Mouse (Mus musculus) midbrain, embryonic 10.5 days (tissue): ENCODE measurements around the gene 6820408C15Rik. TPM values are rescaled to one million over a fixed set of nuclear protein-coding genes. Genes with fewer than 3 reads are reported as not detected.
A peak's percentile ranks its signal among the peaks of the same experiment; 100 is the strongest.

Experiments used
- DNase-seq: peaks from one replicate; pipeline ENCODE4 v3.0.0-alpha.2; 2017; ENCODE audit warnings: low spot score
- H3K27ac ChIP-seq: fragments of 300-500 bp; sonication (generic); replicated peaks from 2 replicates; pipeline ENCODE4 v1.5.1; 2016; ENCODE audit warnings: mild to moderate bottlenecking
- H3K27me3 ChIP-seq: fragments of 300-500 bp; sonication (generic); 2 replicates; pipeline ENCODE4 v1.6.1; 2016; ENCODE audit warnings: low read depth, mild to moderate bottlenecking; ENCODE audit not compliant: poor library complexity, severe bottlenecking
- H3K36me3 ChIP-seq: fragments of 300-500 bp; sonication (generic); 2 replicates; pipeline ENCODE4 v1.6.1; 2016; ENCODE audit warnings: mild to moderate bottlenecking, moderate library complexity
- H3K4me1 ChIP-seq: fragments of 300-500 bp; sonication (generic); 2 replicates; pipeline ENCODE4 v1.6.1; 2016
- H3K4me3 ChIP-seq: fragments of 300-500 bp; sonication (generic); 2 replicates; pipeline ENCODE4 v1.5.1; 2016; ENCODE audit warnings: mild to moderate bottlenecking, moderate library complexity
- H3K9me3 ChIP-seq: fragments of 300-500 bp; sonication (generic); replicated peaks from 2 replicates; pipeline ENCODE4 v1.6.1; 2016; ENCODE audit warnings: mild to moderate bottlenecking
- WGBS: fragments of 180-500 bp; shearing (Covaris S2); methylation state at CpG from one replicate; pipeline ENCODE4 v1.1.7; 2016; 5-methylcytosine and 5-hydroxymethylcytosine counted together
- polyA plus RNA-seq: library from polyadenylated mRNA; unstranded; fragments of >200 nt; fragmentation: Nextera tagmentation; extraction: Ambion mirVana; gene quantifications from 2 replicates; pipeline ENCODE4 v1.2.1, GENCODE M21; 2016

6820408C15Rik gene
- polyA plus RNA-seq: 0.99 and 1.2 TPM in 2 replicates

DNA sequence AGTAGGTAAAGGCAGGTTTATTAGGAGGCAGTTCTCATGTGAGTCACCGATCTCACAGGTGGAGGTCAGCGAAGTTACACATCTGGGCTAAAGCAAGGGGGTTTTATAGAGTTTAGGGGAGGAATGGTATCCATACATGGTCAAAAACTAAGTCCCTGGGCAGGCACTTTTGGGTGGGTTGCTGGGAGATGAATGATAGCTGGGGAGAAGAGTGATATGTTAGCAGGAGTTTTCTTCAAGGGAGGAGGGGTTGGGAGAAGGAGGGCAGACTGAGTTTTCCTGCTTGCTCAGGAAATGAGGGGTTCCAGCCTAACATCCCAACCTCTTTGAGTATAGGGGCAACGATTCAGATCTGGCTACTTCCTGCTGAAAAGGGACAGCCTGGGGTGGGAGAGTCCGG, at the start of gene 6820408C15Rik:
Gene 6820408C15Rik, plus strand, starts transcription at position 301 of the 400 bp plus-strand sequence.
- WGBS: 33% methylated on average over 4 of the region's 4 CpGs
- Histone ChIP-seq H3K36me3 (peaks cover 8% of the 10 kb centered on the region; the same call in 1 of the 2 replicates), H3K27me3 (no peaks in the 10 kb centered on the region), H3K27ac (peak within 1 kb of the TSS; percentile 98), H3K9me3 (peaks cover 7% of the 10 kb centered on the region; the same call in 1 of the 2 replicates), H3K4me3 (peak within 1 kb of the TSS; percentile 84), H3K4me1 (peaks cover 39% of the 10 kb centered on the region)
- DNase-seq: no peak

DNA sequence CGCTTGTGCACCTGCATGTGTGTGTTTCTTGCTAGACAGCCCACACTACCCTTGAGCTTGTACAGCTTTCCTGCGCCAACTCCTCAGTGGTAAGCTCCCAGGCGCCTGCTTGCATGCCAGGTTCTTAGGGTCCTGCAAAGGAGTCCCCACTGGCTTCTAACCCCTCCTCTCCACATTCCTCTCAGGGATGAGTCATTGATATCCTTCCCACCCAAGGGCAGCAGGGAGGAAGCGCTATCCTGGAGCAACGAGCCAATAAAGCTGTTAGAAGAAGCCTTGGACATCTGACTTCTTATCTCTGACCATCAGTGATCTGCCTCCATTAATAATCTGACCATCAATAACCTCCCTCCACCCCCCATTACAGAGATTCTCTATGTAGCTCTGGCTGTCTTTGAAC, 47.5 kb upstream of the 6820408C15Rik start:
- H3K4me3 ChIP-seq: no peak overlapping the region
- H3K36me3 ChIP-seq: no peaks in the 10 kb centered on the region
- H3K4me1 ChIP-seq: peaks cover 11% of the 10 kb centered on the region
- H3K27me3 ChIP-seq: no peaks in the 10 kb centered on the region
- H3K27ac ChIP-seq: no peak overlapping the region
- no peak for DNase-seq
- 88% methylated on average over 5 of the region's 5 CpGs for WGBS
- H3K9me3 ChIP-seq: no peaks in the 10 kb centered on the region

DNA sequence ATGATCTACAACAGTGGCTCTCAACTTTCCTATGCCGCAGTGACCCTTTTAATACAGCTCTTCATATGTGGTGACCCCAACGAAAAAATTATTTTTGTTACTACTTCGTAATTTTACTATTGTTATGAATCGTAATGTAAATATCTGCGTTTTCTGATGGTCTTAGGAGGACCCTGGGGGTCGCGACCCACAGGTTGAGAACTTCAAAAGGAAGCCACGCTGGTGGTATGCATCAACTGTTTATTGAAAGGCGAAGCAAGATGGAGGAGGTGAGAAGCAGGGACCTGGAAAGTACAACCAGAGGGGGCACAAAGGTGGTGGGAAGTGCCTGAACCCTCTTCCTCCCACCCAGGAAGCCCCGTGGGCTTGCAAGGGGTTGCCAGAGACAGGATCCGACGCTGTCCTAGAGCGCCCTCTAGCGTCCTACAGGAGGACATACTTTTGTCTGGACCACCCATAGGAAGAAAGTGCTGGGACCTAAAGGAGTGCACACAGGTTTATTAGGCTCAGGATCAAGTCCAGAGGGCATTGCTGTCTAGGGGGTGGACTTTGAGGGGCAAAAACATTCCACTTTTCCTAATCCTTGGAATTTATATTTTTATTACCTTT, 46.8 kb upstream of the 6820408C15Rik start:
- Histone ChIP-seq H3K4me3 (no peak overlapping the region), H3K27ac (no peak overlapping the region), H3K36me3 (no peaks in the 10 kb centered on the region), H3K27me3 (peaks cover 1% of the 10 kb centered on the region; the same call in 1 of the 2 replicates), H3K9me3 (no peaks in the 10 kb centered on the region), H3K4me1 (peaks cover 8% of the 10 kb centered on the region)
- 29% methylated on average over 14 of the region's 14 CpGs for WGBS
- DNase-seq: peak; percentile 67

DNA sequence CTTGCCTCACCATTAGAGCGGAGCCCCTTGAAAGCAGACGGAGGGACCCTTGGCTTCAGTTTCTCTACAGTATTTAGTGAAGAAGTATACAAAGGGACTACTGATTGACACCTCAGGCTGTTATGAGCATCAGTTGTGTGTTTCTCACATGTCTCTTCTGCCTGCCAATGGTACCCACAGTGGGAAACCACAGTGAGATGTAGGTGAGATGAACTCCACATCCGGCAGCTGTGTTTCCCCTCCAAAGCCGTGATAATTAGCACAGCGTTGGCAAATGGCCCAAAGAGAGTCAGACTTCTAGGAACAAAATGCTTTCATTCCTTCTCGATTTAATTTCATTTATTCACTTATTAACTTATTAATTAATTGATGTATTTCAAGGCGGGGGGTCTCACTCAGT, 43.3 kb upstream of the 6820408C15Rik start:
- 87% methylated on average over 7 of the region's 7 CpGs for WGBS
- no peak for DNase-seq
- peaks cover 36% of the 10 kb centered on the region for H3K27me3 ChIP-seq

DNA sequence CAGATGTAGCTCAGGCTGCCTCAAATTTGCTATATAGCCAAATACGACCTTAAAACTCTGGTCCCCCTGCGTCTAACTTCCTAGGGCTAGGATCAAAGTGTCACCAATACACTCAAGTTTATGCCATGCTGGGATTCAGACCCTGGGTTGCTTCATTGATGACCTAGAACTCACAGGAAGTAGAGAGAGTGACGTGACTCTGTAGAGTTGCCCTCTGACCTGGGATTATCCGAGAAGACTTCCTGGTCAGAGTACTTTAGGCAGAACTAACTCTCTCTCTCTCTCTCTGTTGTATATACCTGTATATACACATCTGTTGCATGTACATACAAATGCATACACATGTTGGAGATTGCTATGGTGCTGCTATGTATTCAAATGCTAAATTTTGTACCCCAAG, 42.7 kb upstream of the 6820408C15Rik start:
- H3K27ac ChIP-seq: no peak overlapping the region
- no peaks in the 10 kb centered on the region for H3K36me3 ChIP-seq
- no peak for DNase-seq
- H3K4me3 ChIP-seq: no peak overlapping the region
- 69% methylated on average over 4 of the region's 4 CpGs for WGBS
- no peaks in the 10 kb centered on the region for H3K9me3 ChIP-seq
- H3K27me3 ChIP-seq: peaks cover 42% of the 10 kb centered on the region
- H3K4me1 ChIP-seq: peaks cover 31% of the 10 kb centered on the region

More for the DNA sequence above, 43.3 kb upstream of the 6820408C15Rik start:
- H3K4me3 ChIP-seq: no peak overlapping the region
- peaks cover 31% of the 10 kb centered on the region for H3K4me1 ChIP-seq
- no peaks in the 10 kb centered on the region for H3K9me3 ChIP-seq
- no peaks in the 10 kb centered on the region for H3K36me3 ChIP-seq
- H3K27ac ChIP-seq: no peak overlapping the region

DNA sequence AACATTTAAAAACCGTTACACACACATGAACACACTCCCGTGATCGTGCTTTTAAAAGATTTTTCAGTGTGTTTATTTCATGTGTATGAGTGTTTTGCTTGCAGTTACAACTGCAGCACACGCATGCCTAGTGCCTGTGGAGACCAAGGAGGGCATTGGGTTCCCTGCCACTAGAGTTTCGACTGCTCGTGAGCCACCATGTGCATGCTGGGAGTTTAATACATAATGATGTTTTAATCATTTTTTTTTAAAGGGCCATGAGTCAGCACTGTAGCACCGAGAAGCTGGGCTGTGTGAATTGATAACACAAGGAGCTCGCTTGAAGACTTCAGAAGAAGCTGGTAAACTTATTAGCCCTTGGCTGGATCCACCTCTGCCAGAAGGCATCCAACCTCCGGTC, 41.8 kb upstream of the 6820408C15Rik start:
- no peak for DNase-seq
- peaks cover 46% of the 10 kb centered on the region for H3K27me3 ChIP-seq
- no peaks in the 10 kb centered on the region for H3K36me3 ChIP-seq
- peaks cover 29% of the 10 kb centered on the region for H3K4me1 ChIP-seq
- no peak overlapping the region for H3K4me3 ChIP-seq
- 89% methylated on average over 9 of the region's 9 CpGs for WGBS
- H3K9me3 ChIP-seq: no peaks in the 10 kb centered on the region
- H3K27ac ChIP-seq: no peak overlapping the region

DNA sequence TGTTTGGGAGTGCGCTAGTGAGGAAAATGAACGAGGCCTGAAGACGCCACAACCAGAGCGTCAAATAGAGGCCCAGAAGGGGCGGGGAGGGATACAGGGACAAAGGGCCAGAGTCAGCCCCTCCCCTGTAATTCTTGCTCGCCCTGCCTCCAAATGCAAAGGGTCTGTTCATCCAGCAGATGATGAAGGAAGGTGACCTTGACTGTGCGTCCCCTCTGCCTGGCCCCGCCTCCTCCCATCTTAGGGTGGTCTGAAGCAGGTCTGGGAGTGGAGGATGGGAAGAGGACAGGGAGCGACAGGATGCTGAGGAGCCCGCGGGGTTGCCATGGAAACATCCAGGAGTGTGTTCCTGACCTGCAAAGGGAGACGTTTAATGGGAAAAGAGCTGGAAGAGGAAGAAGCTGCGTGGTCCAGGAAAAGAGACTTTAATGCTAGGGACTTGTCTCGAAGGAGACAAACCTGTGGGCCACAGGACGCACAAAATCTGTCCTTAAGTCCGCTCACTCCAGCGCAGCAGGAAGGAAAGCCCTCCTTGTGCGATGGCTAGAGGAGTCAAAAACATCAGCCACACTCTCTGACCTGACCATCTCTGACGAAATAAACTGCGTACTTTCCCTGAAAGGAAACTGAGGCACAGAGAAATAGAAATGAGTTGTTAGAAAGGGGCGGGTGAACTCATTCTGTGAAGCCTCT, 39.6 kb upstream of the 6820408C15Rik start:
- H3K9me3 ChIP-seq: no peaks in the 10 kb centered on the region
- H3K36me3 ChIP-seq: no peaks in the 10 kb centered on the region
- H3K4me3 ChIP-seq: peak overlapping the region; percentile 44
- peaks cover 26% of the 10 kb centered on the region for H3K4me1 ChIP-seq
- H3K27me3 ChIP-seq: peaks cover 46% of the 10 kb centered on the region
- DNase-seq: peak; percentile 63
- H3K27ac ChIP-seq: peak overlapping the region; percentile 74
- 2% methylated on average over 21 of the region's 21 CpGs for WGBS

DNA sequence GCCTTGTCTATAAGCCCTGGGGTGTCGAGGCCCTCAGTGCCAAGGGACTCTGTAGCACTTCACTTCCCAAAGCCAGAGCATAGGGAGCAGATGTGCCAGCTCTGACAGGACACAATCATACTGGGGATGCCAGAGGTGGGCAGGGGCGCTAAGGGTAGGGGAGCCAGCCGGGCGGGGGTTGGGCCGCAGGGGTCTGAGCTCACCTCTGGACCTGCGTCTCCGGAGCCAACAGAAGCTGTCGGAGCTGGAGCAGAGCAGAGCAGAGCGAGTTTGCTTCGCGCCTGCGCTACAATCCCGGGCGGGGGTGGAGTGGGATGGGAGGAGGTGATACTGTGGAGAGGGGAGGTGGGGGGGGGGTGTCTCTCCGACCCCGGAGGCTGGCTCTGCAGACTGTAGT, 39.0 kb upstream of the 6820408C15Rik start, which contains the start of gene Nrsn2:
Gene Nrsn2, minus strand, starts transcription at position 294 of the 397 bp plus-strand sequence.
- no peaks in the 10 kb centered on the region for H3K9me3 ChIP-seq
- 3% methylated on average over 16 of the region's 16 CpGs for WGBS
- H3K4me1 ChIP-seq: peaks cover 26% of the 10 kb centered on the region
- H3K36me3 ChIP-seq: no peaks in the 10 kb centered on the region
- H3K27ac ChIP-seq: peak within 1 kb of the TSS; percentile 74
- peak; percentile 44 for DNase-seq
- peak within 1 kb of the TSS; percentile 44 for H3K4me3 ChIP-seq
- H3K27me3 ChIP-seq: peaks cover 46% of the 10 kb centered on the region

DNA sequence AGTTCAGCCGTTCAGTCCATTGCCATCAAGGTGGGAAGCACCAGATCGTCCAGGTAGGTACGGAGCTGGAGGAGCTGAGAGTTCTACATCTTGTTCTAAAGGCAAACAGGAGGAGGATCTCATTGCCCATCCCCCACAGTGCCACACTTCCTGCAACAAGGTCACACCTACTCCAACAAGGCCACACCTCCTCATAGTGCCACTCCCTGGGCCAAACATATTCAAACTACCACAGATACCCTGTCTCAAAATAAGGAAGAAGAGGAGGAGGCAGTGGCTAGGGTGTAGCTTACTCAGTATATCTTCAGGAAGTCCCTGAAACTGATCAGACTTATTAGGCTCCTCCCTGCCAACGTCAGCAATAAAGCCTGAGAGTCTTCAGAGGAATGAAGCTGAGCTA, 31.2 kb upstream of the 6820408C15Rik start:
- Histone ChIP-seq H3K36me3 (no peaks in the 10 kb centered on the region), H3K9me3 (no peaks in the 10 kb centered on the region), H3K4me3 (no peak overlapping the region), H3K27me3 (no peaks in the 10 kb centered on the region), H3K27ac (no peak overlapping the region), H3K4me1 (no peaks in the 10 kb centered on the region)
- DNase-seq: no peak
- 87% methylated on average over 4 of the region's 4 CpGs for WGBS

DNA sequence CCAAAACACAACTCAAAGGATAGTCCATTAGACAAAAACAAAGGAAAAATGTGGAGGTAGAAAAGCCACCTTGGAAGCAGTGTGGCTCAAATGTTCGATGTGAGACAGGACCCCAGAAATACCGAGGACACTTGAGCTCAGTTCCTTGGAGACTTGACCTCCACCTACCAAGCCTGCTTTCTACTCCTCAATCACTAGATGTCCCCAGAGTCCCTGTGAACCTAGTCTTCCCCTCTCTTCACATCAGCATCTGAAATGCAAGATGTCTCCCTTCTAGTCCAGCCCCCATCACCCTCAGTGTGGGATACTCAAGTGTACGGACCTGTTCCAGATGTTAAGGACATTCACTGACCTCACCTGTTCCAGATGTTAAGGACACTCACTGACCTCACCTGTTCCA, 22.6 kb upstream of the 6820408C15Rik start:
- 15% methylated on average over 3 of the region's 3 CpGs for WGBS

DNA sequence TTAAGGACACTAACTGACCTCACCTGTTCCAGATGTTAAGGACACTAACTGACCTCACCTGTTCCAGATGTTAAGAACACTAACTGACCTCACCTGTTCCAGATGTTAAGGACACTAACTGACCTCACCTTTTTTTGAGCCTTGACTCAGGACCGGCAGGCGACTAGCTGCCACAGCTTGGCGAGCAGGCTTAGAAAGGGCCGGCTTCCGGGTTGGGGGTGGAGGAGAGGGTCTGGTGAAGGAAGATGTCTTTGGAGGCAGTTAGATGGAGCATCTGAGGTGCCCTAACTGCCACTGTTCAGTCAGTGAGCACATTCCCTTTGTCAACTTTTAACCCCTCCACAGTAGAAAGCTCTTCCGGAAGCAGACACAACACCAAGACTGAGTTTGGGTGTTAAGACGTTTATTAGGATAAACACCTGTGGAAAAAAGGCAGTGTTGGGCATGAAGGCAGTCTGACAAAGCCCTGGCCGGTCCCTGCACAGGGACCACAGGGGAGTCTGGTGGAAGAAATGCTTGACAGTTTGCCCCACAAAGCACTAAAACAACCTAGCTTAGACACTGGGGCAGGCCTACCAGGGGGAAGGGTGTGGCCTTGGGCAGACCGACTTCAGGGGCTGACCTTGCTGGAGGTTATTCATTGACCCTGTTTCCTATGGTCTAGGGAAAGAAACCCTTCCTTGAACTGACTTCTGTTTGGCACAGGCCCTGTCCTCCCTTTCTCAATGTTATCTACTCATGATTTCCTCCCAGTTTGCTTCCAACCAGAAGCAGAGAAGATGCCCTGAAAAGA, 22.0 kb upstream of the 6820408C15Rik start:
- no peak for DNase-seq
- Histone ChIP-seq H3K4me1 (peaks cover 42% of the 10 kb centered on the region), H3K4me3 (peak overlapping the region; percentile 71; the same call in 1 of the 2 replicates), H3K27me3 (no peaks in the 10 kb centered on the region), H3K27ac (no peak overlapping the region), H3K36me3 (peaks cover 12% of the 10 kb centered on the region), H3K9me3 (no peaks in the 10 kb centered on the region)
- 53% methylated on average over 9 of the region's 9 CpGs for WGBS

More for the DNA sequence above, 22.6 kb upstream of the 6820408C15Rik start:
- Histone ChIP-seq H3K27me3 (no peaks in the 10 kb centered on the region), H3K9me3 (no peaks in the 10 kb centered on the region), H3K36me3 (peaks cover 12% of the 10 kb centered on the region), H3K27ac (no peak overlapping the region), H3K4me1 (peaks cover 36% of the 10 kb centered on the region), H3K4me3 (no peak overlapping the region)
- DNase-seq: peak; percentile 46

DNA sequence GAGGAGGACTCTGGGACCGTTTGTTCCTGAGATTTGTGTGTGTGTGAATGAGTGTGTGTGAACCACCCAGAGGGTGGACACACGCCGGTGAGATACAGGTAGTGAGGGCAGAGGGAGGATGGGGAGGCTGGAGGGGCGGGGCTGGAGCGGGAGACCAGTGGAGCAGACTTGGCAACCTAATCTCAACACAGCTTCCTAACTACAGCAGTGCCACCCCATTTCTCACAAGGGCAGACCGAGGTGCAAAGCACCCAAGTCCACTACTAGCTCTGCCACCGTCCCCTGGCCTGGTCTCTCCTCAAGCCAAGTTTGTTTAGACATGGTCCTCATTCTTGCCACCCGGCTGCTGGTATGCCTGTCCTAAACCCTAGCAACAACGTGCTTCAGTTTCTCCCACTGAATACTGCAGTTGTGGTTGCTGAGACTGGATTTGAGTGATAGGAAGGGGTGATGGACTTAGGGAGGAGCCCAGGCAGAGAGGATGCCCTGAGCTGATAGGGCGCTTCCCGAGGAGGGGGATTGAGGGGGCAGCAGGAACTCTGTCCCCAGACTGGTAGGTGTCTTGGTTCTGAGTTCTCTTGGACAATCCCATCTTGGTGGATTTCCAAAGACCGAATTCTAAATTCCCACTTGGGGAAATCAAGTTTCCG, 20.0 kb upstream of the 6820408C15Rik start:
- Histone ChIP-seq H3K36me3 (peaks cover 12% of the 10 kb centered on the region), H3K9me3 (no peaks in the 10 kb centered on the region), H3K27me3 (peaks cover 4% of the 10 kb centered on the region), H3K4me3 (peak overlapping the region; percentile 71), H3K4me1 (peaks cover 62% of the 10 kb centered on the region), H3K27ac (peak overlapping the region; percentile 98)
- DNase-seq: peak; percentile 29
- 24% methylated on average over 13 of the region's 13 CpGs for WGBS
